Mouse (Mus musculus): ENCODE results near the gene Atp6v1f. TPM values are rescaled to one million over a fixed set of nuclear protein-coding genes. Genes with fewer than 3 reads are reported as not detected.

Atp6v1f gene
- total and polyA plus RNA-seq, 3 experiments: 251 to 373 (median 328) TPM

- no peak overlapping the region for H3K9ac ChIP-seq (ENCODE audit: insufficient read depth, low read depth)
- dilution Hi-C loops (cut with MboI; ENCODE audit: extremely low pct_ligation_motif_present, extremely low pct_unique_long_range_greater_than_20kb, low sequenced_read_pairs): no loop called here
- H3K79me2 ChIP-seq (replicated peaks; ENCODE audit: control insufficient read depth, extremely low read depth, insufficient read depth, poor library complexity, severe bottlenecking): peaks cover under 1% of the 10 kb centered on the region; the same call in 1 of the 2 replicates
These were observed 7.2 kb downstream of the Atp6v1f start for GRCm38 (mm10) chr6:29474736-29475135.

GRCm38 (mm10) chr6:29482691-29483090 lies 15.2 kb downstream of the Atp6v1f start:
- no peak overlapping the region for H3K9ac ChIP-seq (ENCODE audit: insufficient read depth, low read depth)
- H3K79me2 ChIP-seq (replicated peaks; ENCODE audit: control insufficient read depth, extremely low read depth, insufficient read depth, poor library complexity, severe bottlenecking): no peaks in the 10 kb centered on the region
- H3K4me1 ChIP-seq (ENCODE audit: control insufficient read depth in 1 of 2, insufficient read depth in 2 of 2): peaks cover 18 to 21% of the 10 kb centered on the region in 2 experiments
- dilution Hi-C loops (cut with MboI; ENCODE audit: extremely low pct_ligation_motif_present, extremely low pct_unique_long_range_greater_than_20kb, low sequenced_read_pairs) (no loop called here), in situ Hi-C loops (cut with MboI; ENCODE audit: low pct_ligation_motif_present, low pct_unique_long_range_greater_than_20kb, low sequenced_read_pairs) (no loop called here)
- H3K27me3 ChIP-seq (replicated peaks): peaks cover 44% of the 10 kb centered on the region
- no peak overlapping the region for H3K27ac ChIP-seq (ENCODE audit: insufficient read depth, low read depth)
- TF ChIP-seq ETS1 (conservative IDR thresholded peaks at IDR 0.05; ENCODE audit: low read depth, low read length): no peak
- TF ChIP-seq NELFE (IDR thresholded peaks at IDR 0.05; ENCODE audit: low read depth, low read length): no peak
- no peak for TF ChIP-seq ELF1 (IDR thresholded peaks at IDR 0.05; ENCODE audit: low read depth, low read length)
- no peak overlapping the region for H3K4me3 ChIP-seq (replicated peaks in 1 of 3; ENCODE audit: low read depth in 2 of 3, low read length in 2 of 3, poor library complexity in 1 of 3)
- H3K4me2 ChIP-seq (ENCODE audit: insufficient read depth, low read depth, poor library complexity, severe bottlenecking): no peak overlapping the region
- no peak for DNase-seq (ENCODE audit: extremely low read depth)
- no peaks in the 10 kb centered on the region for H3K36me3 ChIP-seq (replicated peaks in 1 of 2; ENCODE audit: control insufficient read depth in 1 of 2, insufficient read depth in 1 of 2, low read length in 1 of 2)
- H3K9me3 ChIP-seq (replicated peaks; ENCODE audit: low read length): no peaks in the 10 kb centered on the region

More at GRCm38 (mm10) chr6:29474736-29475135, 7.2 kb downstream of the Atp6v1f start:
- Histone ChIP-seq H3K4me3 (replicated peaks in 1 of 3; ENCODE audit: low read depth in 2 of 3, low read length in 2 of 3, poor library complexity in 1 of 3) (no peak overlapping the region), H3K27me3 (replicated peaks) (no peaks in the 10 kb centered on the region), H3K9me3 (replicated peaks; ENCODE audit: low read length) (no peaks in the 10 kb centered on the region), H3K27ac (ENCODE audit: insufficient read depth, low read depth) (no peak overlapping the region), H3K4me1 (ENCODE audit: control insufficient read depth in 1 of 2, insufficient read depth in 2 of 2) (peaks cover 0 to 3% of the 10 kb centered on the region in 2 experiments; a peak in 1 of 4 replicates), H3K36me3 (replicated peaks in 1 of 2; ENCODE audit: control insufficient read depth in 1 of 2, insufficient read depth in 1 of 2, low read length in 1 of 2) (peaks cover 24 to 48% of the 10 kb centered on the region in 2 experiments), H3K4me2 (ENCODE audit: insufficient read depth, low read depth, poor library complexity, severe bottlenecking) (no peak overlapping the region)
- in situ Hi-C loops (cut with MboI; ENCODE audit: low pct_ligation_motif_present, low pct_unique_long_range_greater_than_20kb, low sequenced_read_pairs): no loop called here
- DNase-seq (ENCODE audit: extremely low read depth): no peak
- TF ChIP-seq USF2 (conservative IDR thresholded peaks at IDR 0.05; ENCODE audit: low read depth, low read length) (no peak), MEF2A (IDR thresholded peaks at IDR 0.05; ENCODE audit: borderline replicate concordance, low read depth, low read length) (no peak), TCF12 (IDR thresholded peaks at IDR 0.05; ENCODE audit: low read depth, low read length) (no peak), PAX5 (IDR thresholded peaks at IDR 0.05; ENCODE audit: low read length) (no peak), MAFK (IDR thresholded peaks at IDR 0.05; ENCODE audit: insufficient replicate concordance, low read length) (no peak), MAX (IDR thresholded peaks at IDR 0.05; ENCODE audit: low read length) (no peak), UBTF (IDR thresholded peaks at IDR 0.05; ENCODE audit: low read depth, low read length) (no peak), ZNF384 (IDR thresholded peaks at IDR 0.05; ENCODE audit: low read depth, low read length) (no peak), TBP (conservative IDR thresholded peaks at IDR 0.05; ENCODE audit: low read depth, low read length) (no peak)

Data from CH12.LX (cell line).